Mouse (Mus musculus) gastrocnemius, adult 8-10 months (tissue): ENCODE results near the gene Clpsl2. TPM values are rescaled to one million over a fixed set of nuclear protein-coding genes. Genes with fewer than 3 reads are reported as not detected.

Experiments used
- microRNA-seq: library from miRNA; unstranded; fragments of <30 nt; microRNA quantifications from one replicate; pipeline ENCODE4 v1.2.0, GENCODE M21; 2022
- total RNA-seq, 4 experiments: library from RNA; stranded (reverse); gene quantifications; 2 replicates each; pipeline ENCODE4 v1.2.4; 2022

The Clpsl2 gene
- total RNA-seq, 4 experiments from 2014 or later, result not detected

Small RNA genes within 50 kb of the gene (microRNA-seq; reads per million reads assigned to microRNA genes)
- gene Gm25195, result not detected
- not detected for gene Mir6969

Other genes with a start within 250 kb of the Clpsl2 start
- gene Fance, start 235.9 kb upstream of the Clpsl2 start, total RNA-seq, result 10 to 100 TPM in 1 of 4 experiments, 1 to 10 TPM in 3; 9.0 to 14.3 (median 9.3) TPM
- 100 to 1,000 TPM; 377 to 515 (median 422) TPM for gene Rpl10a, start 220.9 kb upstream of the Clpsl2 start, total RNA-seq
- 1 to 10 TPM; 3.2 to 5.7 (median 4.5) TPM for gene Tead3, start 198.6 kb upstream of the Clpsl2 start, total RNA-seq
- not detected for gene Tulp1, start 184.2 kb upstream of the Clpsl2 start, total RNA-seq
- 100 to 1,000 TPM in 1 of 4 experiments, 10 to 100 TPM in 3; 39.2 to 148 (median 53.2) TPM for gene Fkbp5, start 31.9 kb upstream of the Clpsl2 start, total RNA-seq
- not detected for gene Armc12, start 18.6 kb upstream of the Clpsl2 start, total RNA-seq
- not detected for gene Clps, start 11.4 kb downstream of the Clpsl2 start, total RNA-seq
- gene Lhfpl5, start 26.2 kb downstream of the Clpsl2 start, total RNA-seq, result not detected
- gene Srpk1, start 73.3 kb downstream of the Clpsl2 start, total RNA-seq, result 10 to 100 TPM; 23.1 to 29.4 (median 26.6) TPM
- under 1 TPM in 3 of 4 experiments, not detected in 1; 0.10 to 0.63 (median 0.46) TPM for gene Slc26a8, start 140.8 kb downstream of the Clpsl2 start, total RNA-seq
- 100 to 1,000 TPM; 107 to 121 (median 113) TPM for gene Mapk14, start 141.9 kb downstream of the Clpsl2 start, total RNA-seq
- gene AC170998.1, start 176.7 kb downstream of the Clpsl2 start, total RNA-seq, result 1 to 10 TPM in 1 of 4 experiments, under 1 TPM in 1, not detected in 2; 0.86 to 1.7 TPM
- under 1 TPM in 1 of 4 experiments, not detected in 3; 0.34 TPM for gene Mapk13, start 219.9 kb downstream of the Clpsl2 start, total RNA-seq